In the genomic region with DNA sequence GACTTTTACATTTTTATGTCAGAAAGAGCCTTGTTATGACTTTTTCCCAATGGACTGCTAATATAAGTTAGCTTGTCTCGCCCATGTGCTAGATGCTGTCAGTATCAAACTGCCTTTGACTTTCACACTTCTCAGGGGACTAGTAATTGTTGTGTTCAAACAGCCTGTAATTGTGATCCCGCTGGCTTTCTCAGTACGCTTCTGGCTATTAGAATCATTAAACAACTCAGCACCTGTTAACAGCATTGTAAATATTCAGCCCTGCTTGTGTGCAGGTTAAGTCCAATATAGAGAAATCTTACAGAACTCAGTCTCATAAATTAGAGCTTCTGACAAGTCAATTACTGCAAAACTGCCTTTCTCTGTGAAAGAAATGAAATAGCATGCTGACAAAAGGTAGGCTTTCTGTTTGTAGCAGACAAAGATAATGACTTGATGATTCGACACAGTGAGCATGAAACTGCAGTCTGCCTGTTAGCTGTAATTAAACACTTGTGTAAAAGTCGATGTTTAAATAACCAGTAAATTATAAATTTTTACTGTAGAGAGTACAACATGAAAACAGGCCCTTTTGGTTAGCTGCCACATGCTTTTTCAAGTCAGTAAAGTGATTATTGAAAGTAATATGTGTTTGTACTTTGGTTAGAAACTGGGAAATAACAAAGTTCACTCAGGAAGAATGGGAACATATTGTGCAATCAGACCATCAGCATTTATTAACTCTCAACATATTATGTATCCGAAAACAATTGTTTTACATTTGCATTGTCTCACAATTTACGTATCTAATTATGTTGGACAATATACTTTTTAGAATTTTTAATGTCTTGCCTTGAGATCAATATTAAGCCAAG, we compare ENCODE assay signal across 10 mouse cellular contexts.
DNase-seq lines count a peak whose midpoint lies in the region; ATAC-seq and TF ChIP-seq lines count a peak whose summit lies in the region.
"Had no signal": no experiment of that assay in that cellular context is flagged by ENCODE, and none has a peak within 500 bp of the region (broad histone marks: within the 10 kb centered on the region; RNA-seq: fewer than 3 reads in every experiment).

No protein-coding gene starts in this region.

- peak overlapping the region; percentile 86 for H3K27ac ChIP-seq in liver, adult 2 months (replicated peaks; ENCODE audit: insufficient read depth, low read depth, low read length)
- H3K27ac ChIP-seq in liver, embryonic 11.5 days (ENCODE audit: low read depth, low read length): no peak overlapping the region
- H3K27ac ChIP-seq in hindbrain, embryonic 16.5 days (ENCODE audit: low read depth, low read length): no peak overlapping the region
- no peak overlapping the region for H3K27ac ChIP-seq in neural tube, embryonic 13.5 days (replicated peaks)

- 26% methylated on average over 7 of the region's 7 CpGs for WGBS in liver, adult 2 months
- 81% methylated on average over 7 of the region's 7 CpGs for WGBS in liver, embryonic 11.5 days
- WGBS in hindbrain, embryonic 16.5 days: 42% methylated on average over 7 of the region's 7 CpGs
- 21% methylated on average over 7 of the region's 7 CpGs for WGBS in neural tube, embryonic 13.5 days

- no peak for TF ChIP-seq POLR2A in liver, adult 2 months (IDR thresholded peaks at IDR 0.05; ENCODE audit: extremely low read depth, insufficient read depth, low read length)

- no peaks in the 10 kb centered on the region for H3K27me3 ChIP-seq in liver, adult 2 months (ENCODE audit: control insufficient read depth, insufficient read depth, low read length)
- H3K27me3 ChIP-seq in liver, embryonic 11.5 days (replicated peaks; ENCODE audit: control insufficient read depth, insufficient read depth, low read length): no peaks in the 10 kb centered on the region
- H3K27me3 ChIP-seq in hindbrain, embryonic 16.5 days (replicated peaks; ENCODE audit: control insufficient read depth, insufficient read depth, low read length): no peaks in the 10 kb centered on the region
- H3K27me3 ChIP-seq in neural tube, embryonic 13.5 days: peaks cover 39% of the 10 kb centered on the region

- no peak for TF ChIP-seq CTCF in liver, adult 2 months (IDR thresholded peaks at IDR 0.05; ENCODE audit: low read depth, low read length)

- no peaks in the 10 kb centered on the region for H3K79me2 ChIP-seq in liver, adult 2 months (ENCODE audit: control insufficient read depth, insufficient read depth, low read length)

- H3K36me3 ChIP-seq in liver, adult 2 months (ENCODE audit: control insufficient read depth, insufficient read depth, low read length): peaks cover 4% of the 10 kb centered on the region; the same call in 1 of the 2 replicates
- H3K36me3 ChIP-seq in liver, embryonic 11.5 days (ENCODE audit: control insufficient read depth, insufficient read depth, low read length): no peaks in the 10 kb centered on the region
- no peaks in the 10 kb centered on the region for H3K36me3 ChIP-seq in hindbrain, embryonic 16.5 days (ENCODE audit: control insufficient read depth, insufficient read depth, low read length)
- H3K36me3 ChIP-seq in neural tube, embryonic 13.5 days: no peaks in the 10 kb centered on the region; the same call in 1 of the 2 replicates

- no peak for ATAC-seq in liver, embryonic 11.5 days (replicated peaks; ENCODE audit: low FRiP score)
- peak; percentile 48; the same call in 1 of the 2 replicates for ATAC-seq in hindbrain, embryonic 16.5 days
- peak; percentile 94 for ATAC-seq in neural tube, embryonic 13.5 days (ENCODE audit: low read depth)

- peak overlapping the region; percentile 27; the same call in 1 of the 2 replicates for H3K4me3 ChIP-seq in liver, adult 2 months (ENCODE audit: insufficient read depth, low read depth, low read length)
- no peak overlapping the region for H3K4me3 ChIP-seq in liver, embryonic 11.5 days (ENCODE audit: low read depth, low read length)
- no peak overlapping the region for H3K4me3 ChIP-seq in hindbrain, embryonic 16.5 days (ENCODE audit: low read length)
- no peak overlapping the region for H3K4me3 ChIP-seq in neural tube, embryonic 13.5 days

- H3K4me1 ChIP-seq in liver, adult 2 months (ENCODE audit: control insufficient read depth, insufficient read depth, low read length): peaks cover 7% of the 10 kb centered on the region; the same call in 1 of the 2 replicates
- no peaks in the 10 kb centered on the region for H3K4me1 ChIP-seq in liver, embryonic 11.5 days (replicated peaks; ENCODE audit: control insufficient read depth, insufficient read depth, low read length)
- 0 out of 2 replicates have a peak, but pooled peaks cover 3% of the 10 kb centered on the region for H3K4me1 ChIP-seq in hindbrain, embryonic 16.5 days (ENCODE audit: control insufficient read depth, insufficient read depth, low read depth, low read length)
- H3K4me1 ChIP-seq in neural tube, embryonic 13.5 days (replicated peaks): peaks cover 16% of the 10 kb centered on the region

- no peak overlapping the region for H3K9ac ChIP-seq in liver, adult 2 months (ENCODE audit: low read depth, low read length)
- no peak overlapping the region for H3K9ac ChIP-seq in liver, embryonic 11.5 days (ENCODE audit: low read depth, low read length)
- H3K9ac ChIP-seq in hindbrain, embryonic 16.5 days (ENCODE audit: low read depth, low read length): no peak overlapping the region
- H3K9ac ChIP-seq in neural tube, embryonic 13.5 days: no peak overlapping the region

- H3K9me3 ChIP-seq in liver, embryonic 11.5 days (ENCODE audit: control insufficient read depth, low read length): no peaks in the 10 kb centered on the region
- no peaks in the 10 kb centered on the region for H3K9me3 ChIP-seq in hindbrain, embryonic 16.5 days (ENCODE audit: control insufficient read depth, low read length)
- H3K9me3 ChIP-seq in neural tube, embryonic 13.5 days: no peaks in the 10 kb centered on the region

- H3K4me2 ChIP-seq in liver, embryonic 11.5 days: no peak overlapping the region
- no peak overlapping the region for H3K4me2 ChIP-seq in hindbrain, embryonic 16.5 days (ENCODE audit: low read length)
- 0 out of 2 replicates have a peak overlapping the region, but pooled peaks have one; percentile 4 for H3K4me2 ChIP-seq in neural tube, embryonic 13.5 days

- peak; percentile 92 for DNase-seq in liver, adult 2 months (ENCODE audit: extremely low read depth, low read depth, low spot score)
- DNase-seq in liver, embryonic 11.5 days (ENCODE audit: low spot score): no peak
- peak; percentile 13 for DNase-seq in embryo, embryonic 10 days (ENCODE audit: low spot score)
- DNase-seq in heart, adult 8-10 months (ENCODE audit: low spot score): no peak
- no peak for DNase-seq in layer of hippocampus, adult 9-11 months
- no peak for DNase-seq in Muller cell, postnatal 12 days (ENCODE audit: inconsistent ontology term)
- DNase-seq: adrenal gland, postnatal 25 days; cerebellum, adult 9-10 months had no signal

Comparison
In these comparisons a context has a peak if more than half of its experiments do, and no peak if none do; other contexts are left out.
1. DNase-seq: peak in liver, adult 2 months (single experiment) and embryo, embryonic 10 days (single experiment); none in liver, embryonic 11.5 days (single experiment), heart, adult 8-10 months (single experiment), layer of hippocampus, adult 9-11 months (single experiment) and Muller cell, postnatal 12 days (single experiment).